Mouse (Mus musculus) E14TG2a.4 (cell line): Measurements from ENCODE around the gene Pde7b.
"Not testable (repeated sequence)": the region's sequence is repeated elsewhere in the genome, so short reads cannot be mapped to it uniquely, and the experiment has no call there.

Experiments
- H3K27me3 ChIP-seq: 2 replicates; pipeline ENCODE4 v1.6.1; 2014; ENCODE audit warnings: low read length, control low read depth; ENCODE audit not compliant: insufficient read depth
- H3K36me3 ChIP-seq: 2 replicates; pipeline ENCODE4 v1.6.1; 2014; ENCODE audit warnings: low read length, control low read depth; ENCODE audit not compliant: insufficient read depth
- H3K4me1 ChIP-seq: replicated peaks from 2 replicates; pipeline ENCODE4 v1.6.1; 2014; ENCODE audit warnings: low read depth, low read length, control low read depth
- H3K4me3 ChIP-seq: replicated peaks from 2 replicates; pipeline ENCODE4 v1.5.1; 2014; ENCODE audit warnings: mild to moderate bottlenecking, low read length
- H3K9me3 ChIP-seq: 2 replicates; pipeline ENCODE4 v1.6.1; 2014; ENCODE audit warnings: low read length, control low read depth
- CTCF ChIP-seq: conservative IDR thresholded peaks from 2 replicates; pipeline ENCODE4 v1.5.1; 2014; ENCODE audit warnings: low read length
- NANOG ChIP-seq: IDR thresholded peaks from 2 replicates; pipeline ENCODE4 v1.6.1; 2014; ENCODE audit warnings: borderline replicate concordance, low read length, mixed read lengths
- POU5F1 ChIP-seq: IDR thresholded peaks from 2 replicates; pipeline ENCODE4 v1.6.1; 2014; ENCODE audit warnings: low read length, borderline replicate concordance

Pde7b gene

DNA sequence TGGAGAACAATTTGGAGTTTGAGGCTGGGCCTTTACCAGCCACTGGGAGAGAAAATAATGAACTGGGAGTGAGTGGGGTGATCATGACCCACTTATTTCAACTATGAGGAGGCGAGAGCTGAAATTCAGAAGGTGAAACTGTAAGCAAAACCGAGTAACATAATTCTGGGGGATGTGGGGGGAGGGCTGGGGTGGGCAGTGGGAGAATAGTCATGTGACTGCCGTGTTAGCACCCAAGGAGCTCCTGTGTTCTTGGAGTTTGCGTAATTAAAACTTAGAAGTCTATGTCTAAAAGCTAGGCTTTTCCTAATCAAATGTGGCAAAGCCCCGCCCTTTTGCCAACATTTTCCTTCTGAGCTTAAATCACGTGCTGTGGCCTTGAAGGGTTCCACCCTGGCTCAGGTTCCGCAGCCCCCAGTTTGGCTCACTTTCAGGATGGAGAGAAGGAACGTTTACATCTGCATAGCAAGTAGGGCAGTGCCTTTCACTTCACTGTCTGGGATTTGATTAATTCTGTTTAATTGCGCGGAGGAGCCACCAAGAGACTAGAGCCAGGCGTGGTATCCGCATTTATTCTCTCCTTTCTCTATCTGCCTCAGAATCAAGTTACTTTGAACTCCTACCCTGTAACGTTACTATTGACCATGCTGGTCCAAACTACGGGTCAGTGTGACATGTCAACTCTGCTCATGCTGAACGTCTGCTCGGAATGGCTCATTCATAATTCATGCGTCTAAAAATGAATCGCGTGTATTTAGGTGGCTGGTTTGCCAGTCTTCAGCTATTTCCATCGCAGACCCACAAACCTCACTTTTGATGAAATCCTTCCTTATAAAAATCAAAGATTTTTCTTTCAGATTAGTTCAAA lies 196.1 kb downstream of the Pde7b start:
- no peaks in the 10 kb centered on the region for H3K9me3 ChIP-seq
- no peak overlapping the region for H3K4me3 ChIP-seq
- H3K27me3 ChIP-seq: no peaks in the 10 kb centered on the region
- H3K36me3 ChIP-seq: no peaks in the 10 kb centered on the region
- TF ChIP-seq NANOG (no peak), CTCF (no peak), POU5F1 (no peak)
- peaks cover 9% of the 10 kb centered on the region for H3K4me1 ChIP-seq

- TF ChIP-seq CTCF (no peak), POU5F1 (no peak), NANOG (no peak)
- H3K4me3 ChIP-seq: no peak overlapping the region
- no peaks in the 10 kb centered on the region for H3K36me3 ChIP-seq
- H3K4me1 ChIP-seq: peaks cover 9% of the 10 kb centered on the region
- H3K9me3 ChIP-seq: no peaks in the 10 kb centered on the region
- no peaks in the 10 kb centered on the region for H3K27me3 ChIP-seq
These were observed 197.1 kb downstream of the Pde7b start for GRCm38 (mm10) chr10:20527737-20528136.

- Histone ChIP-seq H3K9me3 (no peaks in the 10 kb centered on the region), H3K4me1 (peaks cover 18% of the 10 kb centered on the region), H3K36me3 (no peaks in the 10 kb centered on the region), H3K4me3 (no peak overlapping the region), H3K27me3 (no peaks in the 10 kb centered on the region)
- TF ChIP-seq POU5F1 (no peak), CTCF (no peak), NANOG (no peak)
These were observed 206.4 kb downstream of the Pde7b start for GRCm38 (mm10) chr10:20518529-20518889.

- H3K36me3 ChIP-seq: not testable (repeated sequence)
- Histone ChIP-seq H3K4me3 (0 out of 2 replicates have a peak overlapping the region, but pooled peaks have one; percentile 23), H3K4me1 (peaks cover 18% of the 10 kb centered on the region)
These were observed 206.9 kb downstream of the Pde7b start for GRCm38 (mm10) chr10:20517756-20518528.

DNA sequence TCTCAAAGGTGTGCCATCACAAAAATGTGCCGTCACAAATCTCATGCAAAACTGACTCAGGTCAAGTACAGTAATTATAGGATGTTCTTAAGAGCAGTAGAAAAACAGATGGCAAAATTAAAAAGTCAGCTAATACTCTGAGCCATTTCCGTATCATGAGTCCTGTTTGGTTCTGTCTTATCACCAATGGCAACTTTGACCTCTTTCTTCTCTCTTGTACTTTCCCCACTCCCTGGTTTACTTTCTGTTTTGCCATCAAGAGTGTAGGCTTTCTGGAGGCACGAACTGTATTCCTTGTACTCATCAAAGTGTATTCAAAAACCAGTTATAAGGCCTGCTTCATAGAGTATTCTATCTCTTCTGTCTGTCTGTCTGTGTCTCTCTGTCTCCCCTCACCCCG lies 211.0 kb downstream of the Pde7b start:
- Histone ChIP-seq H3K36me3 (no peaks in the 10 kb centered on the region), H3K4me3 (no peak overlapping the region), H3K9me3 (no peaks in the 10 kb centered on the region), H3K4me1 (peaks cover 11% of the 10 kb centered on the region), H3K27me3 (no peaks in the 10 kb centered on the region)
- TF ChIP-seq CTCF (no peak), NANOG (no peak), POU5F1 (no peak)

More at GRCm38 (mm10) chr10:20517756-20518528, 206.9 kb downstream of the Pde7b start:
- H3K9me3 ChIP-seq, H3K27me3 ChIP-seq: not testable (repeated sequence)

GRCm38 (mm10) chr10:20513461-20513860 lies 211.4 kb downstream of the Pde7b start:
- Histone ChIP-seq H3K36me3 (no peaks in the 10 kb centered on the region), H3K9me3 (no peaks in the 10 kb centered on the region), H3K4me1 (peaks cover 11% of the 10 kb centered on the region), H3K27me3 (no peaks in the 10 kb centered on the region), H3K4me3 (no peak overlapping the region)
- TF ChIP-seq NANOG (no peak), POU5F1 (no peak), CTCF (no peak)

GRCm38 (mm10) chr10:20509819-20510218 lies 215.1 kb downstream of the Pde7b start:
- peaks cover 11% of the 10 kb centered on the region for H3K4me1 ChIP-seq
- H3K27me3 ChIP-seq: no peaks in the 10 kb centered on the region
- H3K4me3 ChIP-seq: no peak overlapping the region
- no peaks in the 10 kb centered on the region for H3K9me3 ChIP-seq
- TF ChIP-seq CTCF (no peak), POU5F1 (no peak), NANOG (no peak)
- no peaks in the 10 kb centered on the region for H3K36me3 ChIP-seq

GRCm38 (mm10) chr10:20508497-20508896 lies 216.4 kb downstream of the Pde7b start:
- TF ChIP-seq CTCF (no peak), POU5F1 (no peak), NANOG (no peak)
- H3K27me3 ChIP-seq: no peaks in the 10 kb centered on the region
- peaks cover 11% of the 10 kb centered on the region for H3K4me1 ChIP-seq
- H3K9me3 ChIP-seq: no peaks in the 10 kb centered on the region
- no peaks in the 10 kb centered on the region for H3K36me3 ChIP-seq
- no peak overlapping the region for H3K4me3 ChIP-seq
